Mouse (Mus musculus): ENCODE measurements around the gene Pdk4.

Gene Pdk4

GRCm38 (mm10) chr6:5447013-5447412 is 49.1 kb downstream of the Pdk4 start:
- no peak for DNase-seq (ENCODE audit: low spot score in 2 of 2)

- no peak for DNase-seq (ENCODE audit: low spot score in 2 of 2)
Observed at GRCm38 (mm10) chr6:5444331-5444898, 51.7 kb downstream of the Pdk4 start.

- no peak for DNase-seq (ENCODE audit: low spot score in 2 of 2)
Observed at GRCm38 (mm10) chr6:5443104-5443863, 52.8 kb downstream of the Pdk4 start.

DNA sequence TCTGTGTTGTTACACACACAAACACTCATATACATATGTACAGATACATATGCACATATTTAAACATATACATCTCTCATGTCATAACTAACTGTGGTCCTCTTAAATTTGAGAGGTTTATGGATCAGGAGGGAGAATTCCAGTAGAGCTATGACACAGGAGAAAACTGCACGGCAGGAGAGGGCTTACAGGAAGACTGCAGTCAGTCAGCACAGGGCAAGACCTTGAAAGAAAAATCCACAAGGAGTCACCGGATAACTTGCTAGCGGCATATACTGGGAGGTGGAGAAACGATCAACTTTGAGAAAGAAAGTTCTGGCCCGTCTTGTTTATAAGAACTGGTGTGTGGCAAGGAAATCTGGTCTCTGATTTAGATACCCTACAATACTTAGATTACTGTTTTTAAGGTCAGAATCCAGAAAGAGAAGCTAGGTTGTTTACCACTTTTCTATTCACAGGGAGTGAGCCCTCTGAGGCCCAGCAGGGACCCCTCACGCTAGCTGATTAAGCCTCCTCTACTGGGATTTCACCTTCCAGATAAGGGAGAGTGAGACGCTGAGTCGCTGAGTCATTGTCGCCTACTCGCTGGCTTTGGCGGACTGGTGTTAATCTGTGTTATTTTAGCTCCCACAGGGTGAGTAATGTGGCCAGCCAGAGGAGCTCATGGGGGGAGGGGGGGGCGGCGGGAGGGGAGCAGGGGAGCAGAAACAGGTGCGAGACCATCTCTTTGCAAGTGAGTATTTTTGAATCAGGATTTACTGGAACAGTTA is 53.6 kb downstream of the Pdk4 start:
- DNase-seq (ENCODE audit: low spot score in 2 of 2): no peak

DNA sequence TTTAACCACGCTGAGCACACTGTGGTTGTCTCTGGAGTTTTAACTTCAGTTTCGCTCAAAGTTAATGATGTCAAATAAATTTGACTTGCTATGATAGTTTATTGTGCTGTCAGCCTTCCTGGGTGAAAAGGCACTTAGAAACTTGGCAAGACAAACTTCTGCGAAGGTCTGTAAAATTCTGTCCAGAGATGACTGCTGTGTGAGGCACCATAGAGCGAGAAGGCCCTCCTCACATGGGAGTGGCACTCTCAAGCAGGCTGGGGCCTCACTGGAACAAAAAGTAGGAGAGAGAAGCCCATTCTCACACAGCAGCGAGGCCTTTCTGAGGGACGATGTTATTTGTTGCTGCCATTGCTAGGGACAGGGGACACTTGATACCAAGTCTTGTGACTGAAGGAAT is 54.9 kb downstream of the Pdk4 start:
- DNase-seq (ENCODE audit: low spot score in 2 of 2): no peak

GRCm38 (mm10) chr6:5437757-5438156 is 58.4 kb downstream of the Pdk4 start:
- no peak for DNase-seq (ENCODE audit: low spot score in 2 of 2)

GRCm38 (mm10) chr6:5433887-5434286 is 62.2 kb downstream of the Pdk4 start:
- no peak for DNase-seq (ENCODE audit: low spot score in 2 of 2)
